Mouse (Mus musculus) gastrocnemius, postnatal 14 days (tissue): ENCODE measurements around the gene Xpnpep3. TPM values are rescaled to one million over a fixed set of nuclear protein-coding genes. Genes with fewer than 3 reads are reported as not detected.
"Not testable (repeated sequence)": the region's sequence is repeated elsewhere in the genome, so short reads cannot be mapped to it uniquely, and the experiment has no call there.

Experiments
- DNase-seq: peaks from one replicate; pipeline ENCODE4 v3.0.0; 2021; ENCODE audit warnings: mixed read lengths
- intact Hi-C: fragments of 180-260 bp; cut with DNase I; formaldehyde crosslinking; loops from one replicate; pipeline ENCODE4 v1.15.1; 2025; ENCODE audit warnings: low total_unique reads
- total RNA-seq, 2 experiments: library from RNA; stranded (reverse); gene quantifications; 2 replicates each; pipeline ENCODE4 v1.2.3; 2021

Gene Xpnpep3
- total RNA-seq, 2 experiments from 2014 or later = 6.3 TPM

DNA sequence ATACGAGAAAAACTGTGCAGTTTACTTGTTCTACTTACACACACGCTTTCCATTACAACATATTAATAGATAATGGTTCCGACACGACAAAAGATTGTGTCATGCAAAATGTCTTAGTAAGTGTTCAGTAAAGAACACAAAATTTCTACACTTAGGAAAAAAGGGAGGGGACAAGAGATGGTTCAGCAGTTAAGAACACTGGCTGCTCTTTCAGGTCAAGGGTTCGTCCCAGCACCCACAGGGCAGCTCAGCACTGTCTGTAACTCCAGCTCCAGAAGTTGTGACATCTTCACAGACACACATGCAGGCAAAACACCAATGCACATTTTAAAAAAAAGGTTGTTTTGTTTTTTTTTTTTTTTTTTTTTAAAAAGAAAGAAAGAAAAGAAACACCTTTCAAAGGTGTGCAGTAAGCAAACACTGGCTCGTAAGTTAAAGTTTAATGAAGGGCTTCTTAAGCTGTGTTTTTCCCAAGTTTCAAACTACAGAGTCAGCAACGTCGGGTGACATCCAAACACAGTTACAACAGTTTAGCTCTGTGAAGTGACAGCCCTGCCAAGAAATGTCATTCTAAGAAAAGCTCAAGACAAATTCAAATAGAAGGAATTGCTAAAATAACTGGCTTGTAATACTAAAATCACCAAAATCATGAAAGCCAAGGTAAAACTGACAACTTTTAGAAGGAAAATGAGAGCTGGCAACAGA is 5.6 kb upstream of the Xpnpep3 start:
- DNase-seq = no peak
- intact Hi-C loops = no loop called here

DNA sequence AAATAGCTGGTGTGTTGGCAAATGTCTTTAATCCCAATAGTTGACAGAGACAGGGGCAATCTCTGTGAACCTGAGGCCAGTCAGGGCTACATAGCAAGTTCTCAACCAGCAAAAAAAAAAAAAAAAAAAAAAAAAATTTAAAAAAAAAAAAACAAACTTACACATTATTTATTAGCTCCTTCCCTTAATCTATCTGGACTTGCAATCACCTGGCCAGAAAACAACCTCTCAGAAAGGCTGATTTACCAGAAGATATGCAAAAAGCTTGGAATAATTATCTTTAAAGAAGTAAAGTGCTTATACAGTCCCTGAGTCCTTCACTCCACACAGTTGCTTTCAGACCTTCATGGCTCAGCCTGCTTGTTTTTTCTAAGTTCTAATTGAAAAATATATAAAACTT is 1.7 kb upstream of the Xpnpep3 start:
- DNase-seq = no peak
- intact Hi-C loops = no loop called here

DNA sequence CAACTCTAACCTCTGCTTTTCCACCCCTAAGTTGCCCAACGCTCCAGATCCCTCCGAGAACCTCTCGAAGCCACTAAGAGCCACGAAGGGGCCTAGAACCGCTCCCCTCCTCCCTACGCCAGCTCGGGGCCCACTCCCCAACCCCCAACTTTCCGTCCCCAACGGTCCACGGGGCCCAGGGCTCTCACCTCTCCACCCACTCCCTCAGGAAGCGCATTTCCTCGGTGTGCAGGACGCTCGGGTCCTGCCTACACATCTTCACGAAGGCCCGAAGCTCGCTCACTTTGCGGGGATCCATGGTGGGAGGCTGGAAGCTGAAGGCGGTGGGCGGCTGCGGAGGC is 671 bp upstream of the Xpnpep3 start:
- intact Hi-C loops = no loop called here
- no peak for DNase-seq

DNA sequence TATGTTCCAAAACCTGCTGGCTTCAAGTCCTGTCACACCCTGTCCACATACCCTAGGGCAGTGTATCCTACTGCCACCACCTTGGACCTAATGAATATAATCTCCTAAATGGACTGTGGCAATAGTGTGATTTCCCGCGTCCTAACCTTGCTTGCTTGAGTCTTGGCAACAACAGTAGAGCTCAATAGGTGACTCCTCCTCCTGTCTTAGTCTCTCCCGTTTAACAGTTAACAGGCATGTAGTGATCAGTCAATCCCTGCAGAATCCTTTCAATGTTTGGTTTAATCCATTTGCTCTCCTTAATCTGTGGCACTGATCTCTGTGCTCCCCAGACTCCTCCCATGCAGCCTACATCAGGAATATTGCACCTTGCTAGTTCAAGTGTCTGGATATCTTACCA is 5.1 kb downstream of the Xpnpep3 start:
- intact Hi-C loops = no loop called here
- DNase-seq = no peak

DNA sequence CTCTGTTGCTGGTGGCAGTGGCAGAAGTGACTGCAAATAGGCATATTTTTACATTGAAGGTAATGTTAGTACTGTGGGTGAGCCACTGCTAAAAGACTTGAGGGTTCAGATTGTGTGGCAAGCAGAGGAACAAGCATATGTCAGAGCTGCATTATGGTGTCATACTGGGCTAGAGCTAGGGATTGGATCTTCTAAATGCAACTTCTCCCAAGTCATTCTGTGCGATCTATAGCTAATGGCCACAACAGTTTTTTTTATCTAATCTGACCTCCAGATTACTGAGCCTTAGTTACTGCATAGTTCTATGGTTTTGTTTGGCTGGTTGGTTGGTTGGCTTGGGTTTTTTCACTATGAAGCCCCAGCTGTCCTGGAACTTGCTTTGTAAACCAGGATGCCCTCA is 8.3 kb downstream of the Xpnpep3 start, which contains the start of gene Dnajb7:
Gene Dnajb7 (minus strand): TSS at position 101 of the 400 bp plus-strand sequence.
- intact Hi-C loops = no loop called here
- DNase-seq = no peak

DNA sequence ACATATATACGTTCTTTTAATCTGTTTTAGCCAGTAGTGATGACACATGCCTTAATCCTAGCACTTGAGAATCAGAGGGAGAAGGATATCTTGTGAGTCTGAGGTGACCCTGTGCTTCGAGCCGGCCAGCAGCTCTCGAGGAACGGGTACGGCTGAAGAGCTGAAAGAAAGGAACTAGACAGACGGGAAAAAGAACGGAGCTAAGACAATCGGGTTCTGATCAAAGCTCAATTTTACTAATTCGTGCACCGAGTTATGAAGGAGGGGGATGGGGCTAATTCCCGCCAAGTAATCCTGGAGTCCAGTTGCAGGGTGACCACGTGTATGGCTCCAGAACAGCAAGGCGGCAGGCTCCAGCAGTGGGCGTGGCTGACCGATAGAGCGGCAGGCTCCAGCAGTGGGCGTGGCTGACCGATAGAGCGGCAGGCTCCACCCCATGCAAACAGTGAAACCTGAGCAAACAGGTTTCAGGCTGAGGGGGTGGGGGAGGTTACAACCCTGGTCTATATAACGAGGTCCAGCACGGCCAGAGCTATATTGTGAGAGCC is 16.9 kb downstream of the Xpnpep3 start:
- peak; percentile 62 for DNase-seq
- intact Hi-C loops = not testable (repeated sequence)

DNA sequence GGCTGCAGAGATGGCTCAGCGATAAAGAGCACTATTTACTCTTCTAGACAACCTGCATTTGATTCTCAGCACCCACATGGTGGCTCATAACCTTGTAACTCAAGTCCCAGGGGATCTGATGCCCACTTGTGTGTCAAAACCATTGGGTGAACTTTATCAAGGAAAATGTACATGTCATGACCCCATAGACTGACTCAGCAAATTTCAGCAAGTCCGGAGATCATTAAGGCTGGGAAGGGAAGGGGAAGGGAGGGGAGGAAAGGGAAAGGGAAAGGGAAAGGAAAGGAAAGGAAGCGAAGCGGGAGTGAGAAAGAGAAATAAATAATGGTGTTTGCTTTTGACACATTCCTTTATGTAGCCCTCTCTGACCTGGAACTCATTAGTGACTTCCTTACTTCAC is 18.1 kb downstream of the Xpnpep3 start:
- intact Hi-C loops = no loop called here
- no peak for DNase-seq

DNA sequence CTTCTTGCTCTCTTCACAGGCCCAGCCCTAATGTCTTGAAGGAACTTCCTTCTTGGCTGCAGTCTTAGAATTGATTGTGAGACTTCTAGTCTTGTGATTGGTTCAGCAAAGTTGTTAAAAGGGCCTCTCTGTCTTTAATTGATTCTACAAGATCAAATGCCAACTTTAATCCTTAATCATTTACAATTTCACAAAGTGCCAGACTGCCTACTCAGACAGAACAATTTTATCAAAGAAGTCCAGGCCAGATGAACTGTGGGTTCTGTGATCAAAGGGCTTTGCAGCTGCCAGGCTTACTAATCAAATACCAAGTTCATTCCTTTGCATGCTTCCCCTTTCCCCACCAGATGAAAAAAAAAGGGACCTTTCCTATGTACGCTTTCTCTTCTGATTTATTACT is 21.5 kb downstream of the Xpnpep3 start:
- intact Hi-C loops = no loop called here
- no peak for DNase-seq

DNA sequence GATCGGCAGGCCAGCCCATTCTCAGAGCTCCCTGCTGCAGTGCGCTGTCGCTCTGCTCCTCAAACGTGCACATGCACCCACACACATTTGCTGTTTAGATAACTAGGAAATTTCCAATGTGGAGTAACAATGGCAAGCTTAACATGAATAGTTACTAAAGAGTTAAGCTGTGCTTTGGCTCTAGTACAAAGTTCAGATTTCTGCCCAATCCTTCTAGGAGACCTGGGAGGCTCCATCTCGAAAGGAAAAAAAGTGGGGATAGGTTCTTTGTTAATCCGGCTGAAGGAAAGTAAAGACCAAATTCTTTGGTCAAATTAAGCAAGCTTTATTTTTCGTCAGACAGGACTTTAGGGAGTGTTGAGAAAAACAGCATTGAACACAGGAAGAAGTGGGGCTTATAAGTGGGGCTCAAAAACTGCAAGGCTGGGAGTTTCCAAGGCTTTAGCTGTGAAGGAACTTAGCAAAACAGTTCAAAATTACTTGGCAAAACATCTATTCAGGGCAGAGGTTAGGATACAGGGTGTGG is 22.3 kb downstream of the Xpnpep3 start:
- intact Hi-C loops = no loop called here
- no peak for DNase-seq

DNA sequence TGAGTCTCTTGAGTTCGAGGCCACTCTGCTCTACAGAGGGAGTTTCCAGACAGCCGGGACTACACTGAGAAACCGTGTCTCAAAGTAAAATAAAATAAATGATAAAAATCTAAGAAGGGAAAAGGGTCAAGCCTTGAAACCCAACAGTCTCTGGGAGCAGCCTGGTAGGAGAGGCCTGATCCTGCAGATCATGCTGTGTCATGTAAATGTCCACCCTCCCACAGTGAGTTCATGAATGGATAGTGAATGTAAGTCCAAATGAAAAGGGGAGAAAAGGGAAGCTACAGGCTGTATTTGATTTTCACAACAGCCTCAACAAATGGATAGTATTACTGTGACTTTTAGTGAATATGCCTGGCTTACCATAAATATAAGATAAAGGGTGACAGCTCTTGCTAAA is 25.4 kb downstream of the Xpnpep3 start:
- DNase-seq = no peak
- intact Hi-C loops = no loop called here

DNA sequence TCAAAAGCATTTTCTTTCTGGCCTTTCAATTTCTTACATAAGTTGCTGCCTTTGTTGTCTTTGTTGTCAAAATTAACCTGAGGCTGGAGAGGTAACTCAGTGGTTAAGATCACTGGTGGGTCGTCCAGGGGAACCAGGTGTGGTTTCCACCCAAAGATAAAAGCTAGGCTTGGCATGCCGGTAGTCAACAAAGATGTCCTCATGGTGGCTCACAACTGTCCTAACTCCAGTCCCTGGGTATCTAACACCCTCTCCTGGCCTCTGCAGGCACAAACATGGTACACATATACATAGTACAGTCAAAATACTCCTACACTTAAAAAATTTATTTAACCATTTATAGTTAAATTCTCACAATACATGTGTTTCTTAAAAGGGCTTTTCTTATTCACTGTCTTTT is 28.0 kb downstream of the Xpnpep3 start:
- no peak for DNase-seq
- intact Hi-C loops = no loop called here

DNA sequence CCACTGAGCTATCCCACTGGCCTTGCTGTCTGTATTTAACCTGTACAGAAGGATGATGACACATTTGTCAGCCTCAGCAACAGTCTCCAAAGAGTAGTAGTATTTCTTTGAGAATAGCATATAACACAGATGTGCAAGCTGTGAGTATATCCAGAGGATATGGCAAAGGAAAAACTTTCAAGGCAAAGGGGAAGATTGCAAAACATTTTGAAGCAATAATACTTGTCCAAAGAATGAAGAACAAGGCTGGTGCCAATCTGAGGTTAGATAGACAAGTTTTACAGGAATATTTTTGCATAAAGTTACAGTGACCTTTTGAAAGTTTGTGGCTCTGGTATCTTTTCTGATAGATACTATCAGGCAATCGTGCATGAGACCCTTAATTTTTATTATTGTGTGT is 31.3 kb downstream of the Xpnpep3 start:
- intact Hi-C loops = no loop called here
- DNase-seq = no peak

DNA sequence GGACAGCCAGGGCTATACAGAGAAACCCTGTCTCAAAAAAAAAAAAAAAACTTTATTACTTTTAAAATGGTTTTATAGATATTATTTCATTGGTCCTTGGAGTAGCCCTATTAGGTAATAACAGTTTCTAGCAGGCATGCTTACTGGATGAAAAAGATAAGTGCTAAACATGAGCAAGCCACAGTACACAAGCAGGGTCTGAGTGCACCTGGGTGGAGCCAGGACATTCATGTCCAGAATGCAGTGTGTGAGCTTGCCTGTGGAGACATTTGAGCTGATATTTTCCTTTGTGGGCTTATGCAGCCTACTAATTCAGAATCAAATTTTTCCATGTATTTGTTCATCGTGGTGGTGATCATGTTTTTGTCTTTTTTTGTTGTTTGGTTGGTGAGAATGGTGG is 38.4 kb downstream of the Xpnpep3 start:
- no peak for DNase-seq
- intact Hi-C loops = no loop called here

DNA sequence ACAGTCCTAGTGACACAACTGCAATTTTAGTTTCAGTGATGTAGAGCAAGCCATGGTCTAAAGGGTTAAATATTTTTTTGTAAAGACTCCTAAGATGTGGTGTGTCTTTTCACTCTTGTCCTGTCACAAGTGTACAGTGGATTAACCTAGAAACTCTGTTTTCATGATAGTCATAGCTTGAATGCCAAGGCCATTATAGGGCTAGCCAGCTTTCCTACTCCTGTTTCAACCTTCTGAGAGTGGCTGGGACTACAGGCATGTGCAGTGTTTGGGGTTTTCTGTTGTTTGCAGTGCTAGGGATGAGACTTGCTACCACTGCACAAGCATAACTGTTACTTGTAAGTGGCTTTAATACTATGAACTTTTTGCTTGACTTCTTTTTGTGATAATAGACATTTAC is 39.3 kb downstream of the Xpnpep3 start:
- no peak for DNase-seq
- intact Hi-C loops = no loop called here

DNA sequence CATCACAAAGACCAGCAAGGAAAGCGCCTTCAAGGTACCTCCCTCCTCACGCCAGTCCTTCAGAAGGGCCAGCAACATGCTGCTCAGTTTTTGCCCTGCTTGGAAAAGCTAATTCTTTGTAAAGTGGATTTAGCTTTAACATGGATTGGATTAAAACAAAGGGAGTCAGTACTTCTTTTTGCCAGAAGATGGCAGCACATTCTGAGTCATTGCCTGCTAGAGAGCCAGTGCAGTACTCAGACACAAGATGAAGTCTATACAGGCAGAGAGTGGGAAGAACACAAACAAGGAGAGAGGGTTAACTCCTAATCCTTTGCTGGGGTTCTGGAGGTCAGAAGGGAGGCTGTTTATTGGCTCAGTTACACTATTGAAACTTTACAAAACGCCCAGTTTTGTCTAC is 48.5 kb downstream of the Xpnpep3 start:
- intact Hi-C loops = loop anchor here (10.0 kb wide), 1 partner anchor 156 kb away; no protein-coding TSS in a partner anchor
- DNase-seq = peak; percentile 6

DNA sequence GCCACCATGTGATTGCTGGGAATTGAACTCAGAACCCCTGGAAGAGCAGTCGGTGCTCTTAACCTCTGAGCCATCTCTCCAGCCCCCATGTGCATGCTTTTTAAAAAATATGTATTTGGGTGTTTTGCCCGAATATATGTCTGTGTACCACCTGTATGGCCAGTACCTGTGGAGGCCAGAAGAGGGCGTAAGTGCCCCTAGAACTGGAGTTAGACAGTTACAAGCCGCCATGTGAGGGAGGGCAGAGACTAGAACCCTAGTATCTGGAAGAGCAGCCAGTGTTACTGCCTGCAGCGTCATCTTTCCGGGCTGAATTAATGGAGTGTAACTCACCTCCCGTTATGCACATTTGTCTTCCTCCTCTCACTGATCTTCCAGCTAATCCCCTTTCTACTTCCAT is 61.6 kb downstream of the Xpnpep3 start:
- DNase-seq = no peak
- intact Hi-C loops = no loop called here

DNA sequence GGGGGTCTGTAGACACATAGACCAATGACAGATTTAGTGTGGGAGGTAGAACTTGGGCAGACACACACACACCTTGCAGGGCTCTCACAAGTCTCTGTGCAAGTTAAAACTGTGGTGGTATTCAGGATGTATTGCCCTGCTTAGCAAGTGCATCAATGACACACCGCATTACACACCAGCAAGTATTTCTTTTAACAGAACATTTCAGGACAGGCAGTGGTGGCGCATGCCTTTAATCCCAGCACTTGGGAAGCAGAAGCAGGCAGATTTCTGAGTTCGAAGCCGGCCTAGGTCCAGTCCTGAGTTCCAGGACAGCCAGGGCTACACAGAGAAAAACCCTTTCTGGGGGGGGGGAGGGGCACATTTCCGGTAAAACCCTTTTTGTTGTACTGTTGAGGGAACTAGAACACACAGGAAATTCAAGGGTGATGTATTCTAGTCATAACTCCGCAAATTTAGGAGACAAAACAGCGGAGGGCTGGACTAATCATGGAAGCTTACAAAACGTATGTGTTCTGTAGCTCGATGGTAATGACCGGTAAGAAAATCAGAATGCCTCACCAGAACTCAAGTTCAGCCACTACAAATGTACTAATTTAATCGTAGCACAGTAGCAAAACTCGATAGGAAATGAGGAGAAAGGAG is 65.2 kb downstream of the Xpnpep3 start:
- DNase-seq = no peak

DNA sequence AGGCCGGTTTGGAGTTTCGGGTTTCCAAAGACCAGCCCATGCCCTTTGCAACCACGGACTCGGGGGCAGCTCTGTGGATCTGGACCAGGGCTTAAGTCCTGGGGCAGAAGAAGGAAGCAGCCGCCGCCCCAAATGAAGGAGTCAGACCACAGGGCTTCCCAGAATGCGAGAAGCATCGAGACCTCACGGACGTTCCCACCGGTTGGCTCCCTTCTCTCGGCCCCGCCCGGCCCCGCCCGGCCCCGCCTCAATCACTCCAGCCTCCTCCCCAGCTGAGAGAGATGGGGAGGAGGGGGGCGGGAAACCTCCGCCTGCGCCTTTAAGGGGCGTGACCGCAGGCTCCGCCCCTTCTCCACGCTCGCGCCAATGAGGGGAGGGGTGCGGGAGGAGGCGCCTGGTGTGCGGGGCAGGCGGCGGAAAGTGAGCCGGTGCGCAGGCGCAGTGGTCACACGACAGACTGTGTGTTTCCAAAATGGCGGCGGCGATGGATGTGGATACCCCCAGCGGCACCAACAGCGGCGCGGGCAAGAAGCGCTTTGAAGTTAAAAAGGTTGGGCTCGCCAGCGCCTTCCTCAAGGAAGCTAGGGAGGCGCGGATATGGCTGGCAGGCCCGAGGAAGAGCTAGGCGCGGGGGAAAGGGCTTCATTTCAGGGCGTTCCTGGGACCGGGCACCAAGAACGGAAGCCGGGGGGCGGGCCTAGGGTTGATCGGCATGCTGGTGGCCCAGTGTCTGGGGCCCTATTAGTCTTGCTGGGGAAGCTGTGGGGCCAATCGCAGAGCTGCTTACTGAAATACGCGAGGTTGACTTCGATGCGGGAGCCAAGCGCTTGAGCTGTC is 66.2 kb downstream of the Xpnpep3 start, which contains the start of gene Rbx1:
Gene Rbx1 (plus strand): TSS at position 396 of the 837 bp plus-strand sequence.
- intact Hi-C loops = loop anchor here (5.0 kb wide), 1 partner anchor 116 kb away; no protein-coding TSS in a partner anchor

More for the DNA sequence above, 65.2 kb downstream of the Xpnpep3 start:
- intact Hi-C loops = loop anchor here (5.0 kb wide), 1 partner anchor 117 kb away; no protein-coding TSS in a partner anchor

DNA sequence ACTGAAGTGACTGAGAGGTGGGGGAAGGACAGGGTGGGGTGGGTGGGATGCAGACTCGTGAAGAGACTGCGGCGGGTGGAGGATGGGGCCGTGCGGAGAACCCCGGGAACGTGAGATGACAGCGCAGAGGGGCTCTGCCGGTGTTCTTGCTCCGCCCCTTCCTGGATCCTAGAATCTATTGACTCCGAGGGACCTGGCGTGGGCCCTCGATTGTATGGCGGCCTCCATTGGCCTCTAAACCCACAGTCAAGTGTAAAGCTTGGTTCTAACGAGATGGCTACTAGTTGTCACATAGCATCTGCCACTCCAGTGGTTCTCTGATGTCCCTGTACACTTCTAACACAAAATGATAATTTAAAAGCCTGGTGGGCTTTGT is 66.8 kb downstream of the Xpnpep3 start:
- intact Hi-C loops = loop anchor here (5.0 kb wide), 1 partner anchor 116 kb away; no protein-coding TSS in a partner anchor

More for the DNA sequence above, 66.2 kb downstream of the Xpnpep3 start, which contains the start of gene Rbx1:
- DNase-seq = peak; percentile 100

DNA sequence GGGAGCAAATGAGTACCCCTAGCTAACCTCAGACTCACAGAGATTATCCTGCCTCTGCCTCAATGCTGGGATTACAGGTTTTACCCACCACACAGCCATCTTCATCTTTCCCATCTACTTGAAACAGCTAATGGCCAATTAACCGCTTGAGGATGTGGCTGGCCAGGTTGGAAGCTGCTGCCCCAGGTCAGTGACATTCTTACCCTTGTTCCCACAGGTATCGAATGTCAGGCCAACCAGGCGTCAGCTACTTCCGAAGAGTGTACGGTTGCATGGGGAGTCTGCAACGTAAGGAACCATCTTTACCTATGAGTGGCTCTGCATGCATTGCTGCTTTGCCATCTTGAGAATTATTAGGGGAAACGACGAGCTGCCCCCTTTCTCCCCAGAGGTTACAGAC is 70.8 kb downstream of the Xpnpep3 start:
- DNase-seq = no peak
- intact Hi-C loops = loop anchor here (10.0 kb wide), 1 partner anchor 134 kb away; no protein-coding TSS in a partner anchor

More for the DNA sequence above, 66.8 kb downstream of the Xpnpep3 start:
- DNase-seq = no peak
